Mouse (Mus musculus) midbrain, embryonic 14.5 days (tissue): ENCODE results near the gene Sgms2. TPM values are rescaled to one million over a fixed set of nuclear protein-coding genes. Genes with fewer than 3 reads are reported as not detected.
A peak's percentile ranks its signal among the peaks of the same experiment; 100 is the strongest.

Source experiments
- ATAC-seq: fragments of 200-750 bp; cut with Nextera tagmentation; 2 replicates; pipeline ENCODE4 v1.8.0; 2017; ENCODE audit warnings: moderate number of reproducible peaks, moderate library complexity; ENCODE audit not compliant: low FRiP score, low TSS enrichment
- DNase-seq: peaks from one replicate; pipeline ENCODE4 v3.0.0-alpha.2; 2015
- H3K27ac ChIP-seq: fragments of 300-500 bp; sonication (generic); replicated peaks from 2 replicates; pipeline ENCODE4 v1.5.1; 2014; ENCODE audit warnings: mild to moderate bottlenecking, low read depth, low read length, moderate library complexity
- H3K27me3 ChIP-seq: fragments of 300-500 bp; sonication (generic); 2 replicates; pipeline ENCODE4 v1.6.1; 2014; ENCODE audit warnings: low read length, control low read depth, mixed read lengths; ENCODE audit not compliant: control insufficient read depth, insufficient read depth
- H3K36me3 ChIP-seq: fragments of 300-500 bp; sonication (generic); 2 replicates; pipeline ENCODE4 v1.6.1; 2014; ENCODE audit warnings: low read length, control low read depth; ENCODE audit not compliant: control insufficient read depth, insufficient read depth
- H3K4me1 ChIP-seq: fragments of 300-500 bp; sonication (generic); 2 replicates; pipeline ENCODE4 v1.6.1; 2014; ENCODE audit warnings: mild to moderate bottlenecking, antibody characterized with exemption, low read length, control low read depth; ENCODE audit not compliant: control insufficient read depth, insufficient read depth
- H3K4me2 ChIP-seq: fragments of 300-500 bp; sonication (generic); 2 replicates; pipeline ENCODE4 v1.6.1; 2014; ENCODE audit warnings: mild to moderate bottlenecking, low read length, moderate library complexity
- H3K4me3 ChIP-seq: fragments of 300-500 bp; sonication (generic); replicated peaks from 2 replicates; pipeline ENCODE4 v1.5.1; 2014; ENCODE audit warnings: low read depth, low read length
- H3K9ac ChIP-seq: fragments of 300-500 bp; sonication (generic); replicated peaks from 2 replicates; pipeline ENCODE4 v1.6.1; 2014; ENCODE audit warnings: mild to moderate bottlenecking, low read length, moderate library complexity
- H3K9me3 ChIP-seq: fragments of 300-500 bp; sonication (generic); 2 replicates; pipeline ENCODE4 v1.6.1; 2016; ENCODE audit warnings: low read length, control low read depth, mixed read lengths; ENCODE audit not compliant: control insufficient read depth
- WGBS: fragments of 180-500 bp; shearing (Covaris S2); extraction: QIAGEN DNeasy Blood & Tissue Kit; methylation state at CpG from one replicate; pipeline ENCODE4 v1.1.7; 2014; 5-methylcytosine and 5-hydroxymethylcytosine counted together
- polyA plus RNA-seq: library from polyadenylated mRNA; unstranded; fragments of >200 nt; fragmentation: Nextera tagmentation; extraction: Ambion mirVana; gene quantifications from 2 replicates; pipeline ENCODE4 v1.2.1, GENCODE M21; 2014

Gene Sgms2
- polyA plus RNA-seq, 1 experiment from 2014 or later = 0.93 TPM

- peak; percentile 28; the same call in 1 of the 2 replicates for ATAC-seq
- Histone ChIP-seq H3K36me3 (no peaks in the 10 kb centered on the region), H3K4me2 (peak overlapping the region; percentile 92), H3K27ac (peak overlapping the region; percentile 82; the same call in 1 of the 2 replicates), H3K27me3 (no peaks in the 10 kb centered on the region), H3K4me1 (0 out of 2 replicates have a peak, but pooled peaks cover 5% of the 10 kb centered on the region), H3K9me3 (no peaks in the 10 kb centered on the region), H3K4me3 (peak overlapping the region; percentile 86), H3K9ac (peak overlapping the region; percentile 78; the same call in 1 of the 2 replicates)
- DNase-seq = no peak
- 21% methylated on average over 5 of the region's 5 CpGs for WGBS
These were observed 187.9 kb downstream of the Sgms2 start for GRCm38 (mm10) chr3:131303320-131303714.

GRCm38 (mm10) chr3:131302452-131303319, 188.5 kb downstream of the Sgms2 start, which contains the start of gene Cyp2u1:
TSS of gene Cyp2u1 (minus strand) at chr3:131303227.
- WGBS = under 1% methylated on average over 71 of the region's 71 CpGs

GRCm38 (mm10) chr3:131299908-131300307, 191.3 kb downstream of the Sgms2 start:
- 8% methylated on average over 6 of the region's 6 CpGs for WGBS
- ATAC-seq = no peak

More at GRCm38 (mm10) chr3:131302452-131303319, 188.5 kb downstream of the Sgms2 start, which contains the start of gene Cyp2u1:
- H3K4me1 ChIP-seq = 0 out of 2 replicates have a peak, but pooled peaks cover 5% of the 10 kb centered on the region
- H3K36me3 ChIP-seq = no peaks in the 10 kb centered on the region; the same call in 1 of the 2 replicates
- peak within 1 kb of the TSS; percentile 78 for H3K9ac ChIP-seq
- peak within 1 kb of the TSS; percentile 86 for H3K4me3 ChIP-seq
- ATAC-seq (peak; percentile 98), DNase-seq (peak; percentile 95)
- H3K27me3 ChIP-seq = no peaks in the 10 kb centered on the region
- no peaks in the 10 kb centered on the region for H3K9me3 ChIP-seq
- H3K4me2 ChIP-seq = peak within 1 kb of the TSS; percentile 92
- peak within 1 kb of the TSS; percentile 82 for H3K27ac ChIP-seq

DNA sequence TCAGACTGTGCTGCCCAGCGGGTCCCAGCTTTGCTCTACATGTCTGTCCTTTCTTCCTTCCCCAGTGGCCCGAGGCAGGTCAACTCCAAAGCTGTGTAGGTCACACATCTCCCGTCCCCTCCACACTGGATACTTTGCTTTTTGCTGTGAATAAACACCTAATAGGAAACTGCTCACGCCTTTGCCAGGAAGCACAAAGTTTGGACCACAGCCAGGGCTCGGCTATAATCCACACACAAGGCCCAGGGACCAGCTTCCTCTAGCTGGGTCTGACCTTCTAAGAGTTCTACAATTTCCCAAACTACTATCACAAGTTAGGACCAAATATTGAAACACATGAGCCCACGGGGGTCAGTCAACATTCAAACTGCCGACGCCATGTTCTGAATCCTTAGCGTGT, 192.1 kb downstream of the Sgms2 start:
- H3K9me3 ChIP-seq = no peaks in the 10 kb centered on the region
- H3K4me2 ChIP-seq = no peak overlapping the region
- WGBS = 86% methylated on average over 9 of the region's 9 CpGs
- H3K9ac ChIP-seq = no peak overlapping the region
- ATAC-seq (no peak), DNase-seq (no peak)
- no peaks in the 10 kb centered on the region for H3K27me3 ChIP-seq
- H3K36me3 ChIP-seq = no peaks in the 10 kb centered on the region; the same call in 1 of the 2 replicates
- H3K27ac ChIP-seq = no peak overlapping the region
- 0 out of 2 replicates have a peak, but pooled peaks cover 5% of the 10 kb centered on the region for H3K4me1 ChIP-seq
- no peak overlapping the region for H3K4me3 ChIP-seq

More at GRCm38 (mm10) chr3:131299908-131300307, 191.3 kb downstream of the Sgms2 start:
- Histone ChIP-seq H3K4me2 (no peak overlapping the region), H3K27ac (no peak overlapping the region), H3K4me1 (0 out of 2 replicates have a peak, but pooled peaks cover 5% of the 10 kb centered on the region), H3K4me3 (no peak overlapping the region), H3K36me3 (no peaks in the 10 kb centered on the region; the same call in 1 of the 2 replicates), H3K9me3 (no peaks in the 10 kb centered on the region), H3K9ac (no peak overlapping the region), H3K27me3 (no peaks in the 10 kb centered on the region)
- DNase-seq = peak; percentile 83

DNA sequence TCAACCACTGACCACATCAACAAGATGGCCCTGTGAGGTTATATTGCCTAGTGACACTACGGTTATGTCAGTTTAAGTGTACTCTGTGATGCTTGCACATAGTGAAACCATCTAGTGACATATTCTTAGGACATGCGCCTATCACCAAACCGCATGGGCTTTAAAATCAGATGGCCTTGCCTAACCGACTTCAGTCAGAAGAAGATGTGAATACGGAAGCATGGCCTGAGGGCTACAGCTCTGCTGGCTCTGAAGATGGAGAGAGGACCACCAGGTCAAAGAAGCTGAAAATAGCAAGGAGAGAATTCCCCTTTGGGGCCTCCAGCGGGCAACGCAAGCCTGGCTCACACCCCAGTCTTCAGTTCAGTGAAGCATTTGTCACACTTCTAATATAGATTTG, 194.3 kb downstream of the Sgms2 start:
- no peak overlapping the region for H3K4me2 ChIP-seq
- H3K9ac ChIP-seq = no peak overlapping the region
- H3K36me3 ChIP-seq = no peaks in the 10 kb centered on the region; the same call in 1 of the 2 replicates
- no peaks in the 10 kb centered on the region for H3K27me3 ChIP-seq
- 88% methylated on average over 7 of the region's 7 CpGs for WGBS
- no peak overlapping the region for H3K4me3 ChIP-seq
- 0 out of 2 replicates have a peak, but pooled peaks cover 4% of the 10 kb centered on the region for H3K4me1 ChIP-seq
- DNase-seq (no peak), ATAC-seq (no peak)
- H3K9me3 ChIP-seq = no peaks in the 10 kb centered on the region
- no peak overlapping the region for H3K27ac ChIP-seq

DNA sequence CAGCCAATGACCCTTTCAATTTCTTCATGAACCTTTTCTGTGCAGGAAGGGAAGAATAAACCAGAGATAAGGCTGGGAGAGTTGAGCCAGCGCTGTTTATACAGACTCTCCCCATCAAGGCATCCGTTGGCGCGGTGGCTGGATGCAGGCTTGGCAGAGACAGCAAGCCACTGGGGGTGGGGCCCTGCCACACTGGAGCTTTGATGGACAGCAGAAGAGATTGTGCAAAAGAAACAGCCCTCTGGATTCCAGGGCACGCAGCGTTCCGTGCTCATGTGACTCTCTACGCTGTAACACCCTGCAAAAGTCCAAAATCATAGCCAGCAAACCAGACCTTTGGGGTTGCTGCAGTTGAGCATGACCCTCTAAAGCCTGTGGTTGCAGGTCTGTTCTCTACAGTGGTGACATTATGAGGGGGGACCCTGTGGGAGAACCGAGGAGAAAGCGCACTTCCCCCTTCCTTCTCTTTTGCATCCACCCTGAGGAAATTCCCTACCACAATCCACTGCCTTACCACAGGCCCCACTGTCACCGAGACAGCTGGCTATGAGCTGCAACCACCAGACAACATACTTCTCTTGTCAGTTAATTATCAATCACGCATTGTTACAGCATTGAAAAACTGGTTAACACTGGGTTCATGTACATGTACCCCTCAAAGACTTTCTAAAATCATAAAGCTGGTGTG, 195.6 kb downstream of the Sgms2 start:
- no peak overlapping the region for H3K4me3 ChIP-seq
- no peak for ATAC-seq
- WGBS = 92% methylated on average over 12 of the region's 12 CpGs
- DNase-seq = no peak
- H3K4me2 ChIP-seq = no peak overlapping the region
- no peaks in the 10 kb centered on the region for H3K27me3 ChIP-seq
- no peak overlapping the region for H3K9ac ChIP-seq
- no peak overlapping the region for H3K27ac ChIP-seq
- no peaks in the 10 kb centered on the region; the same call in 1 of the 2 replicates for H3K36me3 ChIP-seq
- no peaks in the 10 kb centered on the region for H3K9me3 ChIP-seq
- no peaks in the 10 kb centered on the region for H3K4me1 ChIP-seq

DNA sequence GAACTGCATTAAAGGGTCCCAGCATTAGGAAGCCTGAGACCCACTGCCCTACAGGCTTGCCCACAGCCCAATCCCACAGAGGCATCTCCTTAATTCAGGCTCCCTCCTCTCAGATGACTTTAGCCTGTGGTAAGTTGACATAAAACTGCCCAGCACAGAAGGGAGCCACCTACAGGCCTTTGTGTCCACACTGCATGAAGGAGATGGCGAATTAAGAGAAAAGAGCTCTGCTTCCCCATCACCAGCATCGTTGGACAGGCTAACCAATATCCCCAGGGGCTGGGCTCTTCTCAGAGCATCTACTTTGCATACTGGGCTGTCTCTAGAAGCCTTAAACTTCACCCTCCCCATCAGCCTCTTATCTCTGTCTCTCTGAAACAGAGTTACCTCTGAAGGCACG, 196.7 kb downstream of the Sgms2 start:
- no peak overlapping the region for H3K4me2 ChIP-seq
- 48% methylated on average over 3 of the region's 3 CpGs for WGBS
- H3K9me3 ChIP-seq = no peaks in the 10 kb centered on the region
- no peak overlapping the region for H3K27ac ChIP-seq
- ATAC-seq (no peak), DNase-seq (no peak)
- H3K4me3 ChIP-seq = no peak overlapping the region
- H3K36me3 ChIP-seq = no peaks in the 10 kb centered on the region; the same call in 1 of the 2 replicates
- H3K9ac ChIP-seq = no peak overlapping the region
- no peaks in the 10 kb centered on the region for H3K4me1 ChIP-seq
- H3K27me3 ChIP-seq = no peaks in the 10 kb centered on the region

DNA sequence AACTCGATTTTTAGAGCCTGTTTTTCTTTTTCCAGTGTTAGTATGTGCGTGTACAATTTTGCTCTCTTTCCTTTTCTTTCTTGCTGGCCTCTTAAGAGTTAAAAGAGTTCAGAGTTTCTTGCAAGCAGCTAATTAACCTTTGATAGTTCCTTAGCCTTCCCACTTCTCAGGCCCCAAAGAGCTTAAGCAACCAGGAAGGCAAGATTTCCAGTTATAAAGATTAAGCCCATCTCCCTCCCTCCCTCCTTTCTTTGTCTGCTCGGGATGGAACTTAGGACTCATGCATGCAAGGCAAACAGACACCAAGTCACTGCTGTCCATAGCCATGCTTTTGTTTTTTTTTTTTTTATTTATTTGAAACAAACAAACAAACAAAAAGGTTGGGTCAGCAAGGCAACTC, 198.3 kb downstream of the Sgms2 start:
- Histone ChIP-seq H3K4me1 (no peaks in the 10 kb centered on the region), H3K9me3 (no peaks in the 10 kb centered on the region), H3K27me3 (no peaks in the 10 kb centered on the region), H3K4me2 (no peak overlapping the region), H3K27ac (no peak overlapping the region), H3K36me3 (no peaks in the 10 kb centered on the region; the same call in 1 of the 2 replicates), H3K9ac (no peak overlapping the region), H3K4me3 (no peak overlapping the region)
- no peak for ATAC-seq
- 79% methylated on average over 3 of the region's 3 CpGs for WGBS
- DNase-seq = no peak
